In genomic region chr4:3085456-3086448, GRCm38 (mm10) we compare ENCODE assay signal across 8 mouse cellular contexts.
A peak's percentile ranks its signal among the peaks of the same experiment; 100 is the strongest.
DNase-seq lines count a peak whose midpoint lies in the region; ATAC-seq lines count a peak whose summit lies in the region.

No protein-coding gene starts in this region.

- no peaks in the 10 kb centered on the region for H3K27me3 ChIP-seq in kidney, embryonic 16.5 days (ENCODE audit: insufficient read depth, low read length)
- H3K27me3 ChIP-seq in kidney, embryonic 14.5 days (ENCODE audit: control insufficient read depth, insufficient read depth, low read length): no peaks in the 10 kb centered on the region
- H3K27me3 ChIP-seq in hindbrain, embryonic 16.5 days (replicated peaks; ENCODE audit: control insufficient read depth, insufficient read depth, low read length): no peaks in the 10 kb centered on the region
- no peaks in the 10 kb centered on the region for H3K27me3 ChIP-seq in neural tube, embryonic 14.5 days (ENCODE audit: control insufficient read depth, insufficient read depth, low read length)

- WGBS in kidney, embryonic 16.5 days: 64% methylated on average over 6 of the region's 6 CpGs
- 65% methylated on average over 6 of the region's 6 CpGs for WGBS in kidney, embryonic 14.5 days
- WGBS in hindbrain, embryonic 16.5 days: 62% methylated on average over 6 of the region's 6 CpGs
- WGBS in neural tube, embryonic 14.5 days: 67% methylated on average over 6 of the region's 6 CpGs

- H3K4me2 ChIP-seq in kidney, embryonic 16.5 days (replicated peaks; ENCODE audit: low read depth, low read length): no peak overlapping the region
- H3K4me2 ChIP-seq in kidney, embryonic 14.5 days (replicated peaks; ENCODE audit: low read depth, low read length): no peak overlapping the region
- H3K4me2 ChIP-seq in hindbrain, embryonic 16.5 days (ENCODE audit: low read length): no peak overlapping the region
- no peak overlapping the region for H3K4me2 ChIP-seq in neural tube, embryonic 14.5 days (ENCODE audit: low read depth, low read length)

- no peak overlapping the region for H3K27ac ChIP-seq in kidney, embryonic 16.5 days (ENCODE audit: low read length)
- no peak overlapping the region for H3K27ac ChIP-seq in kidney, embryonic 14.5 days (ENCODE audit: low read depth, low read length)
- H3K27ac ChIP-seq in hindbrain, embryonic 16.5 days (ENCODE audit: low read depth, low read length): no peak overlapping the region
- H3K27ac ChIP-seq in neural tube, embryonic 14.5 days (ENCODE audit: low read depth, low read length): no peak overlapping the region

- 0 out of 2 replicates have a peak, but pooled peaks have one; percentile 7 for ATAC-seq in kidney, embryonic 16.5 days (ENCODE audit: low FRiP score, low TSS enrichment)
- ATAC-seq in kidney, embryonic 14.5 days (ENCODE audit: low FRiP score, low TSS enrichment): no peak
- ATAC-seq in hindbrain, embryonic 16.5 days: 0 out of 2 replicates have a peak, but pooled peaks have one; percentile 3
- ATAC-seq in neural tube, embryonic 14.5 days (ENCODE audit: low read depth): peak; percentile 1; the same call in 1 of the 2 replicates

- intact Hi-C loops in left cerebral cortex, postnatal 4 days (cut with DNase I): no loop called here

- peaks cover 68% of the 10 kb centered on the region for H3K9me3 ChIP-seq in kidney, embryonic 16.5 days (ENCODE audit: low read length)
- H3K9me3 ChIP-seq in kidney, embryonic 14.5 days (ENCODE audit: control insufficient read depth, low read length): peaks cover 73% of the 10 kb centered on the region
- peaks cover 72% of the 10 kb centered on the region for H3K9me3 ChIP-seq in hindbrain, embryonic 16.5 days (ENCODE audit: control insufficient read depth, low read length)
- peaks cover 72% of the 10 kb centered on the region for H3K9me3 ChIP-seq in neural tube, embryonic 14.5 days (ENCODE audit: control insufficient read depth, low read length)

- no peak overlapping the region for H3K9ac ChIP-seq in kidney, embryonic 16.5 days (replicated peaks; ENCODE audit: low read length)
- H3K9ac ChIP-seq in kidney, embryonic 14.5 days (ENCODE audit: low read depth, low read length): no peak overlapping the region
- no peak overlapping the region for H3K9ac ChIP-seq in hindbrain, embryonic 16.5 days (ENCODE audit: low read depth, low read length)
- no peak overlapping the region for H3K9ac ChIP-seq in neural tube, embryonic 14.5 days (replicated peaks; ENCODE audit: low read depth, low read length)

- no peaks in the 10 kb centered on the region for H3K4me1 ChIP-seq in kidney, embryonic 16.5 days (ENCODE audit: insufficient read depth, low read length)
- no peaks in the 10 kb centered on the region for H3K4me1 ChIP-seq in kidney, embryonic 14.5 days (ENCODE audit: control insufficient read depth, insufficient read depth, low read length)
- no peaks in the 10 kb centered on the region for H3K4me1 ChIP-seq in hindbrain, embryonic 16.5 days (ENCODE audit: control insufficient read depth, insufficient read depth, low read depth, low read length)
- H3K4me1 ChIP-seq in neural tube, embryonic 14.5 days (ENCODE audit: control insufficient read depth, insufficient read depth, low read length): no peaks in the 10 kb centered on the region

- peak; percentile 22 for DNase-seq in adipocyte (ENCODE audit: low spot score)
- no peak for DNase-seq in left cerebral cortex, postnatal 4 days
- DNase-seq in frontal cortex, postnatal 14 days (ENCODE audit: low spot score in 2 of 2): no peak
- no peak for DNase-seq in kidney, postnatal 36 days

- H3K36me3 ChIP-seq in kidney, embryonic 16.5 days (ENCODE audit: insufficient read depth, low read length): no peaks in the 10 kb centered on the region
- H3K36me3 ChIP-seq in kidney, embryonic 14.5 days (ENCODE audit: control insufficient read depth, insufficient read depth, low read length): no peaks in the 10 kb centered on the region
- no peaks in the 10 kb centered on the region for H3K36me3 ChIP-seq in hindbrain, embryonic 16.5 days (ENCODE audit: control insufficient read depth, insufficient read depth, low read length)
- H3K36me3 ChIP-seq in neural tube, embryonic 14.5 days (ENCODE audit: control insufficient read depth, insufficient read depth, low read length): no peaks in the 10 kb centered on the region

- no peak overlapping the region for H3K4me3 ChIP-seq in kidney, embryonic 16.5 days (ENCODE audit: low read length)
- H3K4me3 ChIP-seq in kidney, embryonic 14.5 days (ENCODE audit: low read length): no peak overlapping the region
- H3K4me3 ChIP-seq in hindbrain, embryonic 16.5 days (ENCODE audit: low read length): no peak overlapping the region
- H3K4me3 ChIP-seq in neural tube, embryonic 14.5 days (ENCODE audit: low read depth, low read length): no peak overlapping the region
